Comparison of ENCODE assay signal across 11 mouse cellular contexts in the genomic region with DNA sequence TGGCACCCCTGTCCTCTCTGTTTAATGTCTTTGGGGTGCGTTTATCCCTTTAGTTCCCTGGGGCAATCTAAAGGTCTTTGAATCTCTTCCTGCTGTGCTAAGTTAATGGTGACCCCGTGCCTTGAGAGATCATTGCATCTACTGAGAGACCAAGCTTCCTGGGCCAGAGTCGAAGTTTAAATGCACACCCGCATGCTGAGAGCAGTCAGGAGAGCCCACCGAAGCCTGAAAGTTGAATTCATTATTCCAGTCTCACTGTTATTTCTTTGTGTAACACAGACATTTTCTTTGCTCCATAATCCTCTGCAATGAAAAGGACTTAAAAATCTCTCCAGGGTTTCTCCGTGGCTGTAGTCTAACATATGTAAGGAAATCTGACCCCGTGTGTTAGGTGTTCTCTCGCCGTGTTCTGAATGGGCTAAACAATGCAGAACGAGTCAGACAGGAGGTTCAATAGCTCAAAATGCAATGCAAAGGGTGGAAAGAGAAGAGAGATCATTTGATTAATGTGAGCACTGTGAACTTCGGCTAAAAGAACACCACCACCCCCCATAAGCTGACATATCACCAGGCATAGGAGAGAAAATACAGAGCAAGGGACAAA.
A peak's percentile ranks its signal among the peaks of the same experiment; 100 is the strongest.
DNase-seq lines count a peak whose midpoint lies in the region; ATAC-seq and TF ChIP-seq lines count a peak whose summit lies in the region.
"Had no signal": no experiment of that assay in that cellular context is flagged by ENCODE, and none has a peak within 500 bp of the region (broad histone marks: within the 10 kb centered on the region; RNA-seq: fewer than 3 reads in every experiment).

No protein-coding gene starts in this region.

- H3K9ac ChIP-seq in limb, embryonic 12.5 days (replicated peaks) = no peak overlapping the region
- H3K9ac ChIP-seq in forebrain, postnatal 0 days = peak overlapping the region; percentile 51
- peak overlapping the region; percentile 40; the same call in 1 of the 2 replicates for H3K9ac ChIP-seq in midbrain, embryonic 11.5 days (ENCODE audit: low read length)
- no peak overlapping the region for H3K9ac ChIP-seq in stomach, postnatal 0 days (ENCODE audit: low read length)

- 35% methylated on average over 11 of the region's 11 CpGs for WGBS in limb, embryonic 12.5 days
- WGBS in limb, embryonic 10.5 days = 70% methylated on average over 11 of the region's 11 CpGs
- WGBS in forebrain, postnatal 0 days = 7% methylated on average over 11 of the region's 11 CpGs
- WGBS in midbrain, embryonic 11.5 days = 11% methylated on average over 11 of the region's 11 CpGs
- WGBS in stomach, postnatal 0 days = 33% methylated on average over 11 of the region's 11 CpGs

- H3K4me3 ChIP-seq in limb, embryonic 12.5 days (replicated peaks) = no peak overlapping the region
- H3K4me3 ChIP-seq in limb, embryonic 10.5 days = no peak overlapping the region
- H3K4me3 ChIP-seq in forebrain, postnatal 0 days (ENCODE audit: low read depth, low read length) = peak overlapping the region; percentile 40
- peak overlapping the region; percentile 5; the same call in 1 of the 2 replicates for H3K4me3 ChIP-seq in midbrain, embryonic 11.5 days (ENCODE audit: low read depth, low read length)
- H3K4me3 ChIP-seq in stomach, postnatal 0 days (ENCODE audit: low read depth, low read length) = no peak overlapping the region

- ATAC-seq in limb, embryonic 12.5 days (ENCODE audit: insufficient number of reproducible peaks, insufficient read depth, low FRiP score, low TSS enrichment, low read depth) = no peak
- ATAC-seq in forebrain, postnatal 0 days = peak; percentile 72; the same call in 1 of the 2 replicates
- peak; percentile 65; the same call in 1 of the 2 replicates for ATAC-seq in midbrain, embryonic 11.5 days (ENCODE audit: low FRiP score)
- ATAC-seq in stomach, postnatal 0 days (ENCODE audit: low FRiP score, low TSS enrichment) = no peak

- peaks cover 13% of the 10 kb centered on the region for H3K4me1 ChIP-seq in limb, embryonic 12.5 days (replicated peaks)
- peaks cover 11% of the 10 kb centered on the region for H3K4me1 ChIP-seq in limb, embryonic 10.5 days
- H3K4me1 ChIP-seq in forebrain, postnatal 0 days (ENCODE audit: insufficient read depth) = no peaks in the 10 kb centered on the region
- H3K4me1 ChIP-seq in midbrain, embryonic 11.5 days (ENCODE audit: control insufficient read depth, insufficient read depth, low read length) = peaks cover 12% of the 10 kb centered on the region; the same call in 1 of the 2 replicates
- H3K4me1 ChIP-seq in stomach, postnatal 0 days (replicated peaks; ENCODE audit: control insufficient read depth, insufficient read depth) = no peaks in the 10 kb centered on the region

- H3K27me3 ChIP-seq in limb, embryonic 12.5 days = no peaks in the 10 kb centered on the region
- no peaks in the 10 kb centered on the region for H3K27me3 ChIP-seq in limb, embryonic 10.5 days (ENCODE audit: low read depth, poor library complexity, severe bottlenecking)
- no peaks in the 10 kb centered on the region for H3K27me3 ChIP-seq in forebrain, postnatal 0 days (ENCODE audit: insufficient read depth, low read length)
- H3K27me3 ChIP-seq in midbrain, embryonic 11.5 days (ENCODE audit: control insufficient read depth, insufficient read depth, low read length) = no peaks in the 10 kb centered on the region; the same call in 1 of the 2 replicates
- H3K27me3 ChIP-seq in stomach, postnatal 0 days (ENCODE audit: control insufficient read depth, insufficient read depth, low read length) = no peaks in the 10 kb centered on the region

- H3K36me3 ChIP-seq in limb, embryonic 12.5 days = no peaks in the 10 kb centered on the region
- H3K36me3 ChIP-seq in limb, embryonic 10.5 days = no peaks in the 10 kb centered on the region
- H3K36me3 ChIP-seq in forebrain, postnatal 0 days (ENCODE audit: insufficient read depth) = no peaks in the 10 kb centered on the region
- no peaks in the 10 kb centered on the region for H3K36me3 ChIP-seq in midbrain, embryonic 11.5 days (ENCODE audit: control insufficient read depth, insufficient read depth, low read length)
- H3K36me3 ChIP-seq in stomach, postnatal 0 days (ENCODE audit: control insufficient read depth, insufficient read depth, low read length) = no peaks in the 10 kb centered on the region

- TF ChIP-seq CTCF in forebrain, postnatal 0 days (IDR thresholded peaks at IDR 0.05; ENCODE audit: low read depth) = no peak
- TF ChIP-seq CTCF in stomach, postnatal 0 days (IDR thresholded peaks at IDR 0.05; ENCODE audit: low read depth) = no peak

- no peak for TF ChIP-seq EP300 in stomach, postnatal 0 days (optimal IDR thresholded peaks at IDR 0.05)

- peak overlapping the region; percentile 15; the same call in 1 of the 2 replicates for H3K4me2 ChIP-seq in limb, embryonic 12.5 days
- peak overlapping the region; percentile 60 for H3K4me2 ChIP-seq in forebrain, postnatal 0 days (ENCODE audit: low read depth)
- peak overlapping the region; percentile 45 for H3K4me2 ChIP-seq in midbrain, embryonic 11.5 days
- peak overlapping the region; percentile 34; the same call in 1 of the 2 replicates for H3K4me2 ChIP-seq in stomach, postnatal 0 days (replicated peaks; ENCODE audit: low read depth)

- H3K27ac ChIP-seq in limb, embryonic 12.5 days = 0 out of 2 replicates have a peak overlapping the region, but pooled peaks have one; percentile 41
- H3K27ac ChIP-seq in limb, embryonic 10.5 days = no peak overlapping the region; the same call in 1 of the 2 replicates
- peak overlapping the region; percentile 72 for H3K27ac ChIP-seq in forebrain, postnatal 0 days (ENCODE audit: low read depth, low read length)
- H3K27ac ChIP-seq in midbrain, embryonic 11.5 days (ENCODE audit: low read depth, low read length) = no peak overlapping the region
- no peak overlapping the region for H3K27ac ChIP-seq in stomach, postnatal 0 days (replicated peaks)

- DNase-seq in limb, embryonic 10.5 days (ENCODE audit: low spot score) = no peak
- DNase-seq in forebrain, postnatal 0 days = no peak
- peak; percentile 92 for DNase-seq in midbrain, embryonic 11.5 days (ENCODE audit: low spot score, missing footprints)
- no peak for DNase-seq in stomach, postnatal 0 days (ENCODE audit: low spot score)
- DNase-seq in cerebellum, adult 18-20 months = no peak
- no peak for DNase-seq in spleen, adult 12 weeks (ENCODE audit: low spot score)
- DNase-seq: adrenal gland, adult 2 months; gastrocnemius, postnatal 10 days; kidney, adult 2 months; liver had no signal

- no peaks in the 10 kb centered on the region for H3K9me3 ChIP-seq in limb, embryonic 12.5 days
- H3K9me3 ChIP-seq in limb, embryonic 10.5 days (replicated peaks) = no peaks in the 10 kb centered on the region
- no peaks in the 10 kb centered on the region for H3K9me3 ChIP-seq in forebrain, postnatal 0 days (ENCODE audit: low read length)
- no peaks in the 10 kb centered on the region for H3K9me3 ChIP-seq in midbrain, embryonic 11.5 days (ENCODE audit: control insufficient read depth, low read length)
- H3K9me3 ChIP-seq in stomach, postnatal 0 days (ENCODE audit: control insufficient read depth, low read length) = no peaks in the 10 kb centered on the region

Comparison
In these comparisons a context has a peak if more than half of its experiments do, and no peak if none do; other contexts are left out.
1. H3K27ac ChIP-seq: peak in limb, embryonic 12.5 days (single experiment) and forebrain, postnatal 0 days (single experiment); none in limb, embryonic 10.5 days (single experiment), midbrain, embryonic 11.5 days (single experiment) and stomach, postnatal 0 days (single experiment).
2. ATAC-seq: peak in forebrain, postnatal 0 days (single experiment) and midbrain, embryonic 11.5 days (single experiment); none in limb, embryonic 12.5 days (single experiment) and stomach, postnatal 0 days (single experiment).
3. H3K4me3 ChIP-seq: peak in forebrain, postnatal 0 days (single experiment) and midbrain, embryonic 11.5 days (single experiment); none in limb, embryonic 12.5 days (single experiment), limb, embryonic 10.5 days (single experiment) and stomach, postnatal 0 days (single experiment).
4. H3K9ac ChIP-seq: peak in forebrain, postnatal 0 days (single experiment) and midbrain, embryonic 11.5 days (single experiment); none in limb, embryonic 12.5 days (single experiment) and stomach, postnatal 0 days (single experiment).
5. Peak in every context shown above with its lines, with median percentiles within 50 percentile points of each other: H3K4me2 ChIP-seq.